Mouse (Mus musculus) monocyte, adult 59 days (primary cell): ENCODE results near the gene Dnah9. TPM values are rescaled to one million over a fixed set of nuclear protein-coding genes. Genes with fewer than 3 reads are reported as not detected.

Experiments
- total RNA-seq, 2 experiments: library from RNA; stranded (reverse); gene quantifications; one replicate each; pipeline ENCODE4 v1.2.4; 2023

Dnah9 gene
- total RNA-seq, result not detected

DNA sequence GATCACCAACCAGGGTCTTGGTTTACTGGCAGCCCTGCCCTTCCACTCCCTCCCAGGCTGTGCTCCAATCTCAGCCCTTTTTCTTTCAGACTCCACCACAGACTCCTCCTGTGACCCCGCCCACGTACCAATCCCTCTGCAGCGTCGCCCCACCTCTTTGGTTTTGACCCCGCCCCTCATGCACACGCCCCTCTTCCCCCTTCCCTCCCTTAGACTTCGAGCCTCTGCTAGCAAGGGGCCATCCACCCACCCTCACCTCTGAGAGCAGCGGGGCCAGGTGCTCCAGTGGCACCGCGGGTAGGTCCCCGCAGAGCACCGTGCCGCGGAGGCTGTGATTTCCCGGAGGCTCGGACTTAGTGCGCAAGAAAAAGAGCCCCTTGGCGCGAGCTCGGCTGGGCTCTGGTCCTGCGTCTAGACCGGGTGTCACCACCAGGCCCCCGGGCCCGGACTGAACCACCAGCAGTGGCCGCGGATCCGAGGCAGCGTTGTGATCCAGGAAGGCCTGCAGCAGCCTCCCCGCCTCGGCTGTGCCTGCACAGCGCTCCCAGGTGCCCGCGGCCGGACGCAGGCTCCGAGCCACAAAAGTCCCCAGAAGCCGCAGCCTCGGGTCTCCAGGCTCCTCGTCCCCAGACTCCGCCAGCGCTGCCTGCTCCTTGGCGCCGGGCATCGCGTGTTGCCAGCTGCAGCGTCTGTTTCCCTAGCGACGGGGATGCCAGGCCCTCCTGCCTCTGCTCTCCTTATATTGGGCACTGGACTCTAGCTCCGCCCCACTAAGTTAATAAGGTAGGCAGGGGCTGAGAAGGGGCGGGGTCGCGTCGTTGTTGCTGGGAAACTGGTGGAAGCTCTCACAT lies at the start of gene Dnah9:
Dnah9 (minus strand) TSS at position 751 of the 851 bp plus-strand sequence.

DNA sequence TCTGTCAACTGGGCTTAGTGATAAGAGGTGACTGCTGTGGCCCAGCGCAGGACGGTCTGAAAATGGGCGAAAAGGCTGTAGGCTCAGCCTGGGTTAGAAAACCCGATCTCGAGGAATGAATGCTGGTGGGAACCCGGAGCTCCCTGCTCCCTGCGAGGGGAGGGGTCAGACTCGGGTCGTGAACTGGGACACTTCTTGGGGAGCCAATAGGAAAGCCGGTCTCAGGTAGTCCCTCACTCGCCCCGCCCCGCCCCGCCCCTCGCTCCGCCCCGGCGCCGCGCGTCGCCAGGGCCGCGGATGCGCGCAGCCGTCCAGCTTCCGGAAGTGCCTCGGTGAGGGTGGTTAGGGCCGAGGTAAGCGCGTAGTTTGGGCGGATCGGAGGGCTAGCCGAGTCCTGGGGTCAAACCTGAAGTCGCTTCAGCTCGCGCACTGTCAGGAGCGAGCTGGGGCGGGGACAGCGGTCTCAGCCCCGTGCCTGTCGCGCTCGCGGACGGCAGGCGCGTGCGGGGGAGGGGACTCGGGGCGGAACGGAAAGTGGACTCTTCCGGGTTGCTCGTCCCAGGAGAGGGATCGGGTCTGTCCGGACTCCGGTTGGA lies 361.3 kb downstream of the Dnah9 start, which contains the start of gene Zkscan6:
Zkscan6 (plus strand) TSS at position 267 of the 596 bp plus-strand sequence.

DNA sequence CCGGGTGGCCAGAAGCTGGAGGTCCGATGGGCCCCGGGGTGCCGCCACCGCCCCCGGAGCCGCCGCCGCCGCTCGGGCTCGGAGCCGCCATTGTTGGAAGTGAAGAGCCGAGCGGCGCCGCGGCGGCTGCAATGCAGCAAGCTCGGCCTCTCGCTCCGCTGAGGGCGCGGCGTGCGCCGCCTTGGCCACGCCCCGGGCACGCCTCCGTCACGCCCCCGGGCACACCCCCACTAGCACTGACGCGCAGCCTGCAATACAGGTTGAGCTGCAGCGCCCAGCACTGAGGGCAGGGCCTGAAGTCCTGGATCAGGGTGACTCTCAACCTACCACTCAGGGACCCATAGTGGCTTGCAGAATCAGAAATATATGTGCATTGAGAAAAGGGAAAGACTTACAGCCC lies 380.2 kb downstream of the Dnah9 start, which contains the start of gene Map2k4:
Map2k4 (minus strand) TSS at position 144 of the 400 bp plus-strand sequence.

